Mouse (Mus musculus): ENCODE measurements around the gene Fam174b.

DNA sequence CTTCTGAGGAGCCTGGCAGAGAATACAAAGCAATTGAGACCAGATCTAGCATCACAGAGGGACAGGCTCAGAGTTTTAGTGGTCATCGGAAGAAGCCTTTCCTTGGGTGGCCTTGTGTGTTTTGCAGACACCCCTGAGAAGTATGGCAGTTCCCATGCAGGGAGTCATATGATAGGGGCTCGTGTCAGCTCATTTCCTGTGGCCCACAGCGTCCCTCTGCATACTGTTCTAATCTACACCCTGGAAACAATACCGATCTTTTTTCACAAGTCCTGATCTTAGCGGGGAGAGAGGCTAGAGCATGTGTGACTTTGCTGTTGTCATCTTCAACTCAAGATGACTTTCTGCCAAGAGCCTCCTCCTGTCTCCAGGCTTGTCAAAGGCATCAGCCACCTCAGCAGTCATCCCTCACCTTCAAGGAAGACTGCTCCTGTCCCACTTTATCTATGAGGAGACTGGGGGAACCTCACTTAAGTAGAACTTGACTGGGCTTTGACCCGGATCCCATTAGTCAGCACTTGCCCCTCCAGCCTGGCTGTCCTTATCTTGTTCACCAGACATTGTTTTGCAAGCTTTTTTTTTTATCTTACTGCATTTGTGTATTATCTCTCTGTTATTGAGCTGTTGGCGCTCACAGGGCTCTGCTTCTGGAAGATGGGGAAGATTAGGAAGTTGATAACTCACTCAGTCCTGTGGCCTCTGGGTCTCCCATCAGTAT is 25.2 kb downstream of the Fam174b start:
- TF ChIP-seq CTCF (IDR thresholded peaks at IDR 0.05; ENCODE audit: low read depth) (no peak), EP300 (IDR thresholded peaks at IDR 0.05; ENCODE audit: low read depth) (peak; percentile 93)
